Mouse (Mus musculus) lung, embryonic 16.5 days (tissue): ENCODE data around the gene Hoxa6. TPM values are rescaled to one million over a fixed set of nuclear protein-coding genes. Genes with fewer than 3 reads are reported as not detected.

ENCODE experiments used
- ATAC-seq: fragments of 200-750 bp; cut with Nextera tagmentation; 2 replicates; pipeline ENCODE4 v1.8.0; 2017; ENCODE audit warnings: low read depth, mild to moderate bottlenecking, moderate library complexity
- H3K27ac ChIP-seq: fragments of 300-500 bp; sonication (generic); 2 replicates; pipeline ENCODE4 v1.5.1; 2014; ENCODE audit warnings: mild to moderate bottlenecking, control low read depth, low read length
- H3K27me3 ChIP-seq: fragments of 300-500 bp; sonication (generic); 2 replicates; pipeline ENCODE4 v1.6.1; 2014; ENCODE audit warnings: low read depth, low read length, mixed read lengths; ENCODE audit not compliant: control insufficient read depth, insufficient read depth
- H3K36me3 ChIP-seq: fragments of 300-500 bp; sonication (generic); 2 replicates; pipeline ENCODE4 v1.6.1; 2014; ENCODE audit warnings: low read length; ENCODE audit not compliant: control insufficient read depth, insufficient read depth
- H3K4me1 ChIP-seq: fragments of 300-500 bp; sonication (generic); replicated peaks from 2 replicates; pipeline ENCODE4 v1.6.1; 2014; ENCODE audit warnings: low read length, mixed read lengths; ENCODE audit not compliant: control insufficient read depth, insufficient read depth
- H3K4me2 ChIP-seq: fragments of 300-500 bp; sonication (generic); 2 replicates; pipeline ENCODE4 v1.6.1; 2014; ENCODE audit warnings: low read depth, low read length, control low read depth
- H3K4me3 ChIP-seq: fragments of 300-500 bp; sonication (generic); 2 replicates; pipeline ENCODE4 v1.5.1; 2014; ENCODE audit warnings: mild to moderate bottlenecking, low read length, control low read depth
- H3K9ac ChIP-seq: fragments of 300-500 bp; sonication (generic); 2 replicates; pipeline ENCODE4 v1.6.1; 2014; ENCODE audit warnings: low read length, control low read depth
- H3K9me3 ChIP-seq: fragments of 300-500 bp; sonication (generic); 2 replicates; pipeline ENCODE4 v1.6.1; 2016; ENCODE audit warnings: low read length; ENCODE audit not compliant: control insufficient read depth
- WGBS: fragments of 180-500 bp; shearing (Covaris S2); extraction: QIAGEN DNeasy Blood & Tissue Kit; methylation state at CpG from one replicate; pipeline ENCODE4 v1.1.7; 2014; 5-methylcytosine and 5-hydroxymethylcytosine counted together
- polyA plus RNA-seq: library from polyadenylated mRNA; unstranded; fragments of >200 nt; fragmentation: Nextera tagmentation; extraction: Ambion mirVana; gene quantifications from 2 replicates; pipeline ENCODE4 v1.2.1, GENCODE M21; 2015

Gene Hoxa6
- polyA plus RNA-seq, 1 experiment from 2014 or later, result 2.2 TPM

GRCm38 (mm10) chr6:52164626-52165440 is 43.7 kb downstream of the Hoxa6 start, which contains the start of gene Hoxa2:
Gene Hoxa2, minus strand, starts transcription at chr6:52164831.
- peak within 1 kb of the TSS; percentile 80 for H3K9ac ChIP-seq
- under 1% methylated on average over 25 of the region's 25 CpGs for WGBS
- peak within 1 kb of the TSS; percentile 96 for H3K27ac ChIP-seq

DNA sequence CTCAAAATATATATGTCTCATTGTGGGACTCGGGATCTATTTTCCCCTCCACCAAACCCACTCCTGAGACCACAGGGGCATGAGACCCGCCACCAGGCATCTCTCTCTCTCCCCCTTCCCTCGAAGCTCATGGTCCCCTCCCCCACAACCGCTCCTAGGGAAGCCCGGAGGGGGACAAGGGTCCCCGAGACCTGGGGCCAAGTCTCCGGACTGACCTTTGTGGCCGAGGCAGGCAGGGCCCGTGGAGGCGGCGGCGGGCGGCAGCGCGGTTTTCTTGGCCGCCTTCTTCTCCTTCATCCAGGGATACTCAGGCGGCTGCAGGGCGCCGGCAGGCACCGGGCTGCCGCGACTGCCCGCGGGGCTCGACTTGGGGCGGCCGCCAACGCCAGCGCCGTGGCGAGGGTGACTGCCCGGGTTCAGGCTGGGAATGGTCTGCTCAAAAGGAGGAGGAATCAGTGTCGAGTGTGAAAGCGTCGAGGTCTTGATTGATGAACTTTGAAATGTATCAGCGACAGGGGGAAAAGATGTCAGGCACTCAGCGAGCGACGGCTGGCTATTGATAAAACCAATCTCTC is 44.4 kb downstream of the Hoxa6 start:
- under 1% methylated on average over 39 of the region's 39 CpGs for WGBS
- ATAC-seq, result peak; percentile 20; the same call in 1 of the 2 replicates
- Histone ChIP-seq H3K9ac (peak overlapping the region; percentile 80), H3K4me1 (peaks cover 10% of the 10 kb centered on the region), H3K4me2 (peak overlapping the region; percentile 96), H3K9me3 (no peaks in the 10 kb centered on the region), H3K27ac (peak overlapping the region; percentile 96), H3K36me3 (no peaks in the 10 kb centered on the region), H3K4me3 (peak overlapping the region; percentile 58), H3K27me3 (peaks cover 26% of the 10 kb centered on the region)

More at GRCm38 (mm10) chr6:52164626-52165440, 43.7 kb downstream of the Hoxa6 start, which contains the start of gene Hoxa2:
- no peaks in the 10 kb centered on the region for H3K9me3 ChIP-seq
- H3K4me3 ChIP-seq, result peak within 1 kb of the TSS; percentile 58
- peak; percentile 55 for ATAC-seq
- peak within 1 kb of the TSS; percentile 96 for H3K4me2 ChIP-seq
- H3K27me3 ChIP-seq, result peaks cover 20% of the 10 kb centered on the region
- H3K36me3 ChIP-seq, result no peaks in the 10 kb centered on the region
- peaks cover 7% of the 10 kb centered on the region for H3K4me1 ChIP-seq

DNA sequence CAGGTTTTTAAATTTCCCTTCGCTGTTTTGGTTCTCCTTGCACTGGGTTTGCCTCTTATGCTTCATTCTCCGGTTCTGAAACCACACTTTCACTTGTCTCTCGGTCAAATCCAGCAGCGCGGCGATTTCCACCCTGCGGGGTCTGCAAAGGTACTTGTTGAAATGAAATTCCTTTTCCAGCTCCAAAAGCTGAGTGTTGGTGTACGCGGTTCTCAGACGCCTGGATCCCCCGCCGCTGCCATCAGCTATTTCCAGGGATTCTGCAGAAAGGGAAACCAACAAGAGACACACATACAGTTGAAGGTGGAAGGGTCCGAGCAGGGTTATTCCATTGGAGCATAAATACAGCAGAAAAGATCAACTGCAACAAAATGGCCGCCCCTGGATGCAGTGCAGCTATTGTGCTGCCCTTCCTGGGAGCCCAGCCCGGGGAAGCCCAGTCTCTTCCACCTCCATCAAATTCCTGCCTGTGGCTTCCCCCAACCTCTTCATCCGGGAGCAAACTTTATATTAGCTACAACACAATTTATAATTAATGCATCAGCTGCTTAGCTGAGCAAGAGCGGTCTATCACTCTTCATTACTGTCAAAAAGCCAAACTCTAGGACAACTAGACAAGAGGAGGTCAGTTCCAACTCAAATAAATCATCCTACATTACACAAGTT is 45.0 kb downstream of the Hoxa6 start:
- Histone ChIP-seq H3K27me3 (peaks cover 26% of the 10 kb centered on the region), H3K27ac (peak overlapping the region; percentile 96), H3K36me3 (no peaks in the 10 kb centered on the region), H3K9me3 (no peaks in the 10 kb centered on the region), H3K4me2 (peak overlapping the region; percentile 96), H3K4me3 (peak overlapping the region; percentile 58), H3K4me1 (peaks cover 13% of the 10 kb centered on the region), H3K9ac (peak overlapping the region; percentile 80)
- peak; percentile 56 for ATAC-seq
- WGBS, result 3% methylated on average over 17 of the region's 17 CpGs

GRCm38 (mm10) chr6:52162611-52163365 is 45.7 kb downstream of the Hoxa6 start:
- Histone ChIP-seq H3K9me3 (no peaks in the 10 kb centered on the region), H3K27me3 (peaks cover 27% of the 10 kb centered on the region), H3K36me3 (no peaks in the 10 kb centered on the region), H3K4me3 (peak overlapping the region; percentile 58), H3K4me1 (peaks cover 13% of the 10 kb centered on the region), H3K4me2 (peak overlapping the region; percentile 96), H3K9ac (peak overlapping the region; percentile 80), H3K27ac (peak overlapping the region; percentile 96)
- ATAC-seq, result no peak
- WGBS, result 8% methylated on average over 14 of the region's 14 CpGs

- Histone ChIP-seq H3K4me2 (peak overlapping the region; percentile 96), H3K4me3 (peak overlapping the region; percentile 30), H3K27me3 (peaks cover 33% of the 10 kb centered on the region), H3K4me1 (peaks cover 13% of the 10 kb centered on the region), H3K36me3 (no peaks in the 10 kb centered on the region), H3K9ac (peak overlapping the region; percentile 11), H3K27ac (peak overlapping the region; percentile 73), H3K9me3 (no peaks in the 10 kb centered on the region)
- whole genome bisulfite sequencing, result 4% methylated on average over 1 of the region's 1 CpGs
- no peak for ATAC-seq
Measured at GRCm38 (mm10) chr6:52162093-52162380, 46.5 kb downstream of the Hoxa6 start.

DNA sequence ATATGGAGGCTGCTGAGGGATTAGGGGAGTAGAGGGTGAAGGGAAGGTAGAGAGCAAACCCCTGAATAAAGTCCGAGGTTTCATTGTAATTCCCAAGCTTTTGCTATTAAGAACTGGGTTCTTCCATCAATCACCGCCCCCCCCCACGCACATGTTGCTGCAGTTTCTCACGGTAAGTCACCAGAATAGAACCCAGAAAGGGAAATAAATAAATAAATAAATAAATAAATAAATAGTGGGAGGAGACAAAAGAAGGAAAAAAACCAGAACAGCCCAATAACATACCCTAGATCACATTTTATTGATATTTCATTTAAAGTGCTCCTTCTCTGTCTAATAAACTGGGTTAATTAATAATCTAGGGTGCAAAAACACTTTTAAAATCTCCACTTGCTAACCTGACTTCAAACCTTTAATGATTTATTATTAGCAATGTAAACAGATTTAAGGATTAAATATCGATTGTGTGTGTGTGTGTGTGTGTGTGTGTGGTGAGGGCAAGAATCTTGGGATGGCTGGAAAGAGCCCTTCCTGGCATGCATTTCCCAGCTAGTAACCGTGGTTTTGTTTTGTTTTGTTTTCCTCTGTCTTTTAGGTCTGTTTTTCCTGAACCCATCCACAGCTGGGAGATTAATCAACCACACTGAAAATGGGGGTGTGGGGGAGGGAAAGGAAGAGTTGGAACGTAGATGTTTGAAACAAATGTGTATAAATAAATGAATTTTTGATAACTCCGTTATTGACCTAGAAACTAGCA is 47.0 kb downstream of the Hoxa6 start:
- Histone ChIP-seq H3K9me3 (no peaks in the 10 kb centered on the region), H3K9ac (peak overlapping the region; percentile 85), H3K4me2 (peak overlapping the region; percentile 96), H3K27me3 (peaks cover 34% of the 10 kb centered on the region), H3K27ac (peak overlapping the region; percentile 98), H3K36me3 (no peaks in the 10 kb centered on the region), H3K4me3 (peak overlapping the region; percentile 80), H3K4me1 (peaks cover 10% of the 10 kb centered on the region)
- WGBS, result 9% methylated on average over 8 of the region's 8 CpGs
- no peak for ATAC-seq

DNA sequence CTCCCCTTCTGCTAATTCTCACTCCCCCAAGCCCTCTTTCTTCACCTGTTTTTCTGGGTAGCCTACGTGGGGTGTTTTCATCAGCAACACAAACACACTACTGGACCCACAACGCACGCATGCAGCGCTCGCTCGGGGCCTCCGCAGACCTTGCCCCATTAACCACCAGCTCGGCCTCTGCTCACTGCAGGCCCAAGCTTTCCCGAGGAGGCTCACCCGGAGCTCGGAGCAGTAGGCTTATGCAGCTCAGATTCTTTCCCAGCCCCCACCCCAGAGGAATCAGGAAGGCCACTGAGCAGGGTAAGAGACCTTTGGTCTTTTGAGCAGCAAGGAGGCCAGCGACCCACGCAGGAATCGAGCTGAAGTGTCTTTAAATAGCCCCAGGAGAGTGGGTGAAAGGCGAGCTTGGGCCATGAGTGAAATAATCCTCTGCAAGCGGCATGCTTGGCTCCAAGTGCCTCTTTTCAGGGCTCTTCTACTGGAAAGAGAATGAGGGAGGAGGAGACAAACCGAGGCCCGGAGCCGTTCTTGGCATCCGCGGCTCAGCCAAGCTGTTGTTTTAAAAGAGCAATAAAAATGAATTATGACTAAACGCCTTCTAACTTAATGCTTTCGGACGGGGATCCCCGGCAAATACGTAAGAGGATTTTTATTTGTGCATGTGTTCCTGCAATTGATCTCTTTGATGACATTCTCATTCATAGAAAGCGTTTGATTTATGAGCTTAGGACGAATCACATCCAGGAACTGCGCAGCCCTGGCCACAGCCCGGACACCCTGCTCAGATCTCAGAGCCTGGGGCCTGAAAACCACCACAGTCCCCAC is 47.8 kb downstream of the Hoxa6 start:
- Histone ChIP-seq H3K36me3 (no peaks in the 10 kb centered on the region), H3K4me2 (peak overlapping the region; percentile 96), H3K9ac (peak overlapping the region; percentile 85), H3K4me1 (peaks cover 10% of the 10 kb centered on the region), H3K9me3 (no peaks in the 10 kb centered on the region), H3K27ac (peak overlapping the region; percentile 98), H3K27me3 (peaks cover 38% of the 10 kb centered on the region), H3K4me3 (peak overlapping the region; percentile 80)
- no peak for ATAC-seq
- WGBS, result 3% methylated on average over 30 of the region's 30 CpGs

DNA sequence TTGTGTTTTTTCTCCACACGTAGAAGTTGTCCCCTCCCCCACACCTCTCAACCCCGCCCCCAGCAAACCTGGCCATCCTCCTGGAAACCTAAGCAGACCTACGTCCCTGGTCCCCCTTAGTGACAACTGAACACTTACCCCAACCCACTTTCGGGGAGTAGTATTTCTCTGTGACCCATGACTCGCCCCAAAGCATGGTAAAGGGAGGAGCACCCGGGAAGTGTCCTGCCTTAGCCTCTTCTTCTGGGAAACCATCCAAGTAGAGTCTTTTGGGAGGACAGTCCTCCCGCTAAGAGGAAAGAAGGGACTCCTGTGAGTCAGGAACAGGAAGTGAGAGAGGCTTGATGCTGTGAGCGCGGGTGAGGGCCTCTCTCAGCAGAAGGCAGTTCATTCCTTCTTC is 48.5 kb downstream of the Hoxa6 start:
- Histone ChIP-seq H3K27me3 (peaks cover 45% of the 10 kb centered on the region), H3K9me3 (no peaks in the 10 kb centered on the region), H3K4me2 (peak overlapping the region; percentile 96), H3K36me3 (no peaks in the 10 kb centered on the region), H3K27ac (peak overlapping the region; percentile 98), H3K4me1 (peaks cover 10% of the 10 kb centered on the region), H3K9ac (peak overlapping the region; percentile 85), H3K4me3 (peak overlapping the region; percentile 80)
- 7% methylated on average over 9 of the region's 9 CpGs for WGBS
- ATAC-seq, result no peak
